Mouse (Mus musculus) spleen, postnatal 4 days (tissue): Measurements from ENCODE around the gene Zfhx2.

Experiments
- DNase-seq, 2 experiments: peaks; one replicate each; pipeline ENCODE4 v3.0.0; 2022; ENCODE audit warnings: low spot score in 2 of 2

Gene Zfhx2

DNA sequence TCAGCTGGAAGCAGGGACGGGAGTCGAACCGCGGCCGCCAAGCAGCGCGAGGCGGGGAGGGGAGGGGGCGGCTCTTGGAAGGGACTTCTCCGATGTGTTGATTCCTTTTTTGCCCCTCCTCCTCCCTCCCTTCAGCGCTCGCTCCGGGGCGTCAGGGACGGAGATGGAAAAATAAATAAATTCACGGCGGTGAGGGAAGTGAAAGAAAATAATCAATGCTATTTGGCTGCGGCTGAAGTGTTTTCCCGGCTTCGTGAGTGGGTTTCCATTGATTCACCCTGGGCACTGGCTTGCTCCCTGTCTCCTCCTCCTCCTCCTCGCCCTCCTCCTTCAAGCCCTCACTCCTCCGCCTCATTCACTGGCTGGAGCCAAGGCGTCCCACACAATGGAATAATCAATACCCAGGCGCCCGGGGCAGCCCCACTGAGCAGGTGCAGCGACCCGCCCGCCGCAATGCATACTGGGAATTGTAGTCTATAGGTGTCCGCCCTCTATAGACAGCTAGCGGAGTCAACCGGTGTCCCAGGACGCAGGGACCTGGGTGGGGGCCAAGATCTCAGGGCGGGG is at the start of gene Zfhx2:
Gene Zfhx2, minus strand, starts transcription at position 314 of the 567 bp plus-strand sequence.
- DNase-seq = peak; percentile 92 to 95

GRCm38 (mm10) chr14:55139313-55139712 is 47.2 kb upstream of the Zfhx2 start:
- DNase-seq = no peak

DNA sequence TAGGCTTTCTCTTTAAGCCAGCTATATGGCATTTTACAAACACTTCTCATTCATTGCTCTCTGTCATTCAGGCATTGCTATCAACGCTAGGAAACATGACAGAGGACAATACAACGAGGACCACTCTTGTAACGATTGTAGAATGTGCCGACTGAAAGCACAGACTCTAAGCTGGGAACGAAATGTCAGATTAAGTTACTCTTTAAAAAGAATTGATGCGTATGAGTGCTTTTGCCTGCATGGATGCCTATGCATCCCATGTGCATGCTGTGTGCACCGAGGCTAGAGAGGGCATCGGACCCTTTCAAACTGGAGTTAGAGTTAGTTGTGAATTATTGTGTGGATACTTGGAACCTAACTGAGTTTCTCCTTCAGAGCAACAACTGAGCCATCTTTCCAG is 43.6 kb upstream of the Zfhx2 start:
- no peak for DNase-seq

GRCm38 (mm10) chr14:55126521-55126920 is 34.4 kb upstream of the Zfhx2 start:
- DNase-seq = no peak

DNA sequence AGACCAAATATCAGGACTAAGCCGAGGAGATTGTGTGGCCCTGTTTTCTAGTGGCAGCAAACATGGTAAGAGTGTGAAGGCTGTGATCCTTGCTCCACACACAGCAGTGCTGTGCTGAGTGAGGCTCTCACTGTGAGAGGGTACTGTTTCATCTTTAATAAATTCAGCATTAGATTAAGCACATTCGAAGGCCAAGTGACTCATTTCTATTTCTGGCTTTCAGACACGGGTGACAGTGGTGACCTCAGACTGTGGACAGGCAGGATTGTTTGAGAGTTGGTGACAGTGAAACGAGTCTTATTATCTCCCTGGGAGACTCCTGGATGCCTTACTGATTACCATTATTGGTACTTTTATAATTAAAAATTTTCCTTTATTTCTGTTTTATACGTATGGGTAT is 33.6 kb upstream of the Zfhx2 start:
- no peak for DNase-seq

DNA sequence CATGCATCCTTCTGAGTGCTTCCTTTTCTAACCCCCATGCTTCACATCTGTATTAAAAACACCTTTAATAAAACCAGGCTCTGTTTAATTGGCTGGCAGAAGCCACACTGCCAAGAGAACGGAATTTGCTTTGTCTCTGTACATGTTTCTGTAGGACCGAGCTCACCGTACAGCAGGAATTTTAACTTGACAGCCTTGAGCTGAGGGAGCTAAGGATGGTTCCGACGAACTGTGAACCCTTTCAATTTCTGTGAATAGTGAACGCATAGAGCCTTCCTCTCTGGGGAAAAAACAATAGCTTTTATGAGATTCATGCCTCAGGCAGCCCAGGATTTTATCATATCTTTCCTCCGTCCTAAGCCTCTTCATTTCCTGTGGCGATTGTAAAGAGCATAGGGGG is 30.2 kb upstream of the Zfhx2 start:
- no peak for DNase-seq

DNA sequence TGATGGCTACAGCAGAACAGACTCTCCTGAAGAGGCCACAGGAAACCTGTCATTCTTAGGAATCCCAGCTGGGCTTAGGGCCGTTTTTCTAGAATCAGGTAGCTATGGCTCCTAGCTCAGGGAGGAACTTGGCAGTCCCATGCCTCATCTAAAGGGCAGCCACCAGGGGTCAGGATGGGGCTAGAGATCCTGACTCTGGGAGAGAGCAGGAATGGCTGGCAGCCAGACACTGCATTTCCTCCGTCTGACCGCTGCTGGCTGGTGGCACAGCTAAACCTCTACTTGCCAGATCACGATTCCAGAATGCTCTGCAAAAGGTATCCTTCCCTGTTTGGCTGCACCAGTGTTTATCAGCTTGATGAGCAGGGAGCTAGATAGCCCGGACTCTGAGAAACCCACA is 29.8 kb upstream of the Zfhx2 start:
- DNase-seq = peak in 1 of 2 experiments; percentile 67

- DNase-seq = no peak
Measured at GRCm38 (mm10) chr14:55119421-55120134, 27.5 kb upstream of the Zfhx2 start.

- no peak for DNase-seq
Measured at GRCm38 (mm10) chr14:55118852-55119251, 26.7 kb upstream of the Zfhx2 start.

- DNase-seq = no peak
Measured at GRCm38 (mm10) chr14:55116425-55117200, 24.5 kb upstream of the Zfhx2 start, which contains the start of gene Jph4. TSS of gene Jph4 (minus strand) at chr14:55116935.

- no peak for DNase-seq
Measured at GRCm38 (mm10) chr14:55115846-55116245, 23.7 kb upstream of the Zfhx2 start.

DNA sequence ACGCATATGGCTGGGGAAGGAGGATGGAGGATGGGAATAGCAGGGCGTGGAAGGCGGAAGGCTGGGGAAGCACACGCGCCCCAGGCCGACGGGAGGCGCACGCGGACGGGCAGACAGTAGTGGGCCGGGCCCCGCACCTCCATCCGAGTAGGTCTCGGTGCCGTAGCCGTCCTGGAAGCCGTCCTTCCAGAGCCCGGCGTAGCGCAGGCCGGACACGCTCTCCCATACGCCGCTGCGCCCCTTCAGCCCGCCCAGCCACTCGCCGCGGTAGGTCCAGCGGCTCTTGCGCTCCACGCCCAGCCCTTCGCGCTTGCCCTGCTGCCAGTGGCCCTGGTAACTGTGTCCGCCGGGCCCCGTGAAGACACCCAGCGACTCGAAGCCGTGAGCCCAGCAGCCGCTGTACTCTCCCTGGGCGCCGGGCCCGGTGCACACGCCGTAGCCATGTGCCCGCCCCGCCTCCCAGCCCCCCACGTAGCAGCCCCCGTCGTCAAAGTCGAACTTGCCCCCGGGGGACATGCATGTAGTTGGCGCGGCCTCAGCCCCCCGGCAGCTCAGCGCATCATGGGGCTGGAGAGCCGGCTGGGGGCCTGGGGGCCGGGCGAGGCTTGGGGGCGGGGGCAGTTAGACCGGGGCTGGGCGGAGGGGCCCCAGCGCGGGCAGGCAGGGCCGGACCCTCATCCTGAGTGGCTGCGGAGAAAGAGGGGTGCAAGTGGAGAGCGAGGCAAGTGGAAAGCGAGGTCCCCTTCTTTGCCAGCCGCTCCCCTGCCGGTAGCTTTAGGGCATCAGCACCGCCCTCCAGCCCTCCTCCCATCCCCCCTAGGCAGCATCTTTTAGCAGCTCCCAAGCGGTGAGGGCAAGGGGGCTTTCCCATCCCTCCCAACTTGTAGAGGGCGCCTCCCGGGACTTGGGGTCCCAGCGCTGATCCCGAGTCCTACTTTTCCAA is 22.9 kb upstream of the Zfhx2 start:
- DNase-seq = peak in 1 of 2 experiments; percentile 66

GRCm38 (mm10) chr14:55113975-55114645 is 22.0 kb upstream of the Zfhx2 start:
- DNase-seq = peak in 1 of 2 experiments; percentile 76

DNA sequence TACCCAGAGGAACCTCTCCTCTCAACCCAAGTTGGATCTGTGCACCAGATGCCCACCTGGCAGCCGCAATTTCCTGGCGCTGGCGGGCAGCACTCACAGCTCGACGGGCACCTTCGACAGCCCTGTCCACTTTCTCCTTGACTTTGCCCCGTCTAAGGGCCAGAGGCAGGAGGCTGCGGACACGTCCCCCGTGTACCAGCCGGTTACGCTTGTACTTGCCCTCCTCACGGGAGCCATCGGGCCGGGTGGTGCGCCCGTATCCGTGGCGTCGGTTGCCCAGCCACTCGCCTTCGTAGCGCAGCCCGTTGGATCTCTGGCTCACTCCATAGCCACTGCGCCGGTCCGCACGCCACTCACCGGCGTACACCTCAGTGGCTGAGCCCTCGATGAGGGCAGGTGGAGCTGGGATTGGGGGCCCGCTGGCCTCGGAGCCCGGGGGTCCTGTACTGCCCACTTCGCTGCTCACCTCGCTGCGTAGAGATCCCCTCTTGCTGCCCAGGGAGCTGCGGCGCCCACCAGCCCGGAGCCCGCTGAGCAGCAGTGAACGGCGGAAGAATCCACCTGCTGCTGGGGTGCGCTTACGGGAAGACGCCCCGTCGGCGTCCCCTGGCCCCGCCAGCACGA is 21.3 kb upstream of the Zfhx2 start:
- DNase-seq = peak in 1 of 2 experiments; percentile 64

- DNase-seq = no peak
Measured at GRCm38 (mm10) chr14:55111720-55112119, 19.6 kb upstream of the Zfhx2 start.

DNA sequence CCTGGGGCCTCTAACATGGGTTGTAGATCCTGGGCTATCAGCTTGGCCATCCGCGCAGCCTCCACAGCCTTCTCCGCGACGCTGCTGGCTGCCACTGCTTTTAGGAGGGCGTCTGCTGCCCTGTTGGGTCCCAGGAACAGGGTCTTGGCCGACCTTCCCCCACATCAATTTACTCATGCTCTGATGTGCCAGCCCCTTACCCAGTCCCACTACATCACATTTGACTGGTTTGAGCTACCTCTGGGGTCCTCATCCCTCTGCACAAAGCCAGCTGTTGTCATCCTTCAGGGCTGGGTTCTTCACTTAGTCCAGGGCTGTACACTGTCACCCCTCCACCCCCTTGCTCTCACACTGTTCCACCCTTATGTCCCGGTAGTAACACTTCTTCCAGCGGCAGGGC is 18.0 kb upstream of the Zfhx2 start:
- DNase-seq = no peak

- no peak for DNase-seq
Measured at GRCm38 (mm10) chr14:55109048-55109873, 17.1 kb upstream of the Zfhx2 start.

DNA sequence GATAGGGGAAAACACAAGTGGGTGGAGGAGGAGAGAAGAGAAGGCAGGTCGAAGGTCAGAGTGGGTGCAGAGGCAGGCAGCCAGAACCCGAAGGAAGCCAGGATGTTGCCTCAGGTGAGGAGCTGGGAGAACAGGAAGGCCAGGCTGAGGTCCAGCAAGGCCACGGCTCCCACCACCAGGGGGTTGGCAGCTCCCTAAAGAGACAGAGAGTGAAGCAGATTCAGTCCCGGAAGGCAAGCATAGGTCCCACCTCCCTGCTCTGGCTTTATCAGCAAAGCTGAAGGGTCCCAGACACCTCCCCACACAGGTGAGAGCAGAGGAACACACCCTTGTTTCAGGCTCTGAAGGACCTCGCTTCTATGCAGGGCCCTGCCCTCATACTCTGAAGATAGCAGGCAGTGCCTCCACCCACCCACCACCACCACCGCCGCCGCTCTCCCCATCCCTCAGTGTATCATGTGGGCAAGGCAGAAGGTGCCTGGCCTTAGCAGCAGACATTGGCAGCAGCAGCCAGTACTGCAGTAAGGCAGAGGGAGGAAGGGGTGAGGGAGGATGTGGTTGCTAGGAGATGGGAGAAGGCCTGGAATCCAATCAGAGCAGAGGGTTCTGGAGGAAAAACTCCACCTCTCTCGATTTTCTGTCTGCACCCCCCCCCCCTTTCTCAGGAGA is 16.2 kb upstream of the Zfhx2 start:
- DNase-seq = no peak

DNA sequence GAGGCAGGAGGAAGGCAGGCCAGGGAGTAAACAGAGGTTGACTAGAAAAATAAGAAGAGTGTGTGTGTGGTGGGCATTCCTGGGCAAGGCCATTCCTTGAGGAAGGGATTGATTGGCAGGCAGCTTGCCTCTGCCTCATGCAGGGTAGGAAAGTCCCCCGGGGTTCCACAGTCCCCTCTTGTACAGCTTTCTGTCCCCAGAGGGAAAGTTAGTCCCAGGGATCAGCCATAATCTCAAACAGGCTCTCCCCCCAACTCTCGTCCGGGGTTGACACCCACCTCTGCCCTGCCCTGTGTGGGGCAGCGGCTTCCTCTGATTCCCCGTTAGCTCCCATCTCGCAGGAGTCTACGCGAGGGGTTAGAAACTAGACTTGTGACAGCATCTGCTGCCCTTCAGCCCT is 14.9 kb upstream of the Zfhx2 start:
- DNase-seq = no peak
